Mouse (Mus musculus) natural killer cell, adult 2 months (primary cell): ENCODE measurements around the gene Shcbp1l.

Experiments used
- DNase-seq, 2 experiments: peaks; one replicate each; pipeline ENCODE4 v3.0.0; 2022; ENCODE audit warnings: low spot score in 2 of 2

Shcbp1l gene

DNA sequence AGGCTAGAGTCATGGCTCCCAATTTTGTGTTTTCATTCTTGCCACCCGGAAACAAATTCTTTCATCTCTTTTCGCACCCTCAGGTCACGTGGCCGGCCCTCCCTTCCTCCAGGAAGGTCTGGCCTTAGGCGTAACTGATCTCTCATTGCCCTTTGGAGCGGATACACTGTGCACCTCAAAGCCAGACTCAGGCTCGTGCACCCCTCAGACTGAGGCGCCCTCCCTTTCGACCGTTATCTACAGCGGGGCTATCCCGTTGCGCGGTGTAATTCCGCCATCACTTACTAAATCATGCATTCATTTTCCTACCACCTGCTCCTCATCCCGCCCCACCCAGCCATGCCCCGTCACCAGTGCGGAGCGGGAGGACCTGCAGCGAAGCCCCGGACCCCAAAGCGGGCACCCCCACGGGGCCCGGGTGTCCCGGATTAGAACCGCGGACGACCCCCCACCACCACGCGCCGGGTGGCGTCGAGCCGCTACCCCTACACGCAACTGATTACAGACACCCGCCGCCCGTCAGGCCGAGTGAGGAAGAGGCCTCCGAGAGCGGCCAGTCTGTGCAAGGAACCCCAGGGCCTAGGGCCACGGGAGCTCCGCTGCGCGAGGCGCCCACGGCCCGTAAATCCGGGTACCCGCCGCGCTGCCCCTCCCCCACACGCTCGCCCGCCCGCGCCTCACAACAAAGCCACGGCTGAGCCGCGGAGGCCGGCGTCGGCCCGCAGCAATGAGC is 62.0 kb downstream of the Shcbp1l start:
- DNase-seq, result peak; percentile 72 to 74

DNA sequence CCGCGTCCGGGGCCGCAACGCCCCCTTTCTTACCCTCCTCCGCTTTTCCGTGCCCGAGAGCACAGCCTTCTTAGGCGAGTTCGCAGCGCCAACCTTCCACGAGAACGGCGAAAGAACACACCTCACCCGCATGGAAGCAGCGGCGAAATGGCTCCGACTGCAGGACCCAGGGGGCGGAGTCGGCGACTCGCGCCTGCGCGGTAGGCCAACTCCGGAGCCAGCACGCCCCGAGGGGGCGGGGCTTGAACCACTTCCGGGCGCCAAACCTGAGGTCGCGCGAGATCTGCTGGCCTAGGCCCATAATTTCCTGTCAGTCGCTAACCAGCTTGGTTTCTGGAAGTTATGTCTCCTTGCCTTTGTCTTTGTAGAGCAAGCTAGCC is 62.5 kb downstream of the Shcbp1l start, which contains the start of gene Dhx9:
TSS of gene Dhx9 (minus strand) at position 161 of the 380 bp plus-strand sequence.
- peak; percentile 98 to 99 for DNase-seq

GRCm38 (mm10) chr1:153489132-153489531 is 64.2 kb downstream of the Shcbp1l start:
- DNase-seq, result peak in 1 of 2 experiments; percentile 67

GRCm38 (mm10) chr1:153489540-153489939 is 64.6 kb downstream of the Shcbp1l start:
- DNase-seq, result no peak

DNA sequence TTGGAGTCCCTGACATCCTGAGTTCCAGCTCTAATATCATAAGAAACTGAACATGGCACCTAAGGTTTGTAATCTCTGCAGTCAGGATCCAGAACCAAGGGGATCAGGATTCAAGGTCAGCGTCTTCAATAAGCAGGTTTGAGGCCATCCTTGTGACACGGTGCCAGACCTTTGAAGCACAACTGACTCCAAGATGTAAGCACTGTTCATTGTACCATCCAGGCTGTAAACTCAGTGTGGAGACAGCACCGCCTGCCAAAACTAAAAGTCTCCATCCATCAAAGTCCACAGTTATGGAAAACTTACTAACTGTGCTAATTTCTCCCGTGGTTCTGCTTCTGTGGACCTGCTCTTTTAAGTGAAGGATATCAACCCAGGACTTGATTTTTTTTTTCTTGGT is 65.0 kb downstream of the Shcbp1l start:
- no peak for DNase-seq

- DNase-seq, result no peak
These were observed 66.4 kb downstream of the Shcbp1l start for GRCm38 (mm10) chr1:153491345-153491744.

DNA sequence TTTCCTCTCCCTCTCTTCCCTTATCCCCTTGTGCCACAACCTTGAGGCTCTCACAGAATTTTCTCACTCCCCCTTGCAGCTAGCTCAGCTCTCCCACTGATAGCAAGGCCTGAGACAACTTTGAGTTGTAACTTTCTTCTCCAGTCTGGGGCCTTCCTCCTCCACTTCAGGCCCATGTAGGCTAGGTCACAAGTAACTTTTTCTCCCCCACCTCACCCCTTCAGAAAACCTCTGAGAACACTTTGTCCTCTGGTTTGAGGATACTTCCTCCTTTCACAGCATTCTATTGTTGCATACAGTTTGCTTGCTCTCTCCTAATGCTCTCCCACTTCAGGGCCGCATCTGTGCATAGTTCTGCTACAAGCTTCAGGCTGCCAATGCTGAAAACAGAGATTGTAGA is 66.9 kb downstream of the Shcbp1l start:
- peak in 1 of 2 experiments; percentile 24 for DNase-seq

- DNase-seq, result no peak
These were observed 68.4 kb downstream of the Shcbp1l start for GRCm38 (mm10) chr1:153493338-153493737.

GRCm38 (mm10) chr1:153493931-153494330 is 69.0 kb downstream of the Shcbp1l start:
- DNase-seq, result no peak

DNA sequence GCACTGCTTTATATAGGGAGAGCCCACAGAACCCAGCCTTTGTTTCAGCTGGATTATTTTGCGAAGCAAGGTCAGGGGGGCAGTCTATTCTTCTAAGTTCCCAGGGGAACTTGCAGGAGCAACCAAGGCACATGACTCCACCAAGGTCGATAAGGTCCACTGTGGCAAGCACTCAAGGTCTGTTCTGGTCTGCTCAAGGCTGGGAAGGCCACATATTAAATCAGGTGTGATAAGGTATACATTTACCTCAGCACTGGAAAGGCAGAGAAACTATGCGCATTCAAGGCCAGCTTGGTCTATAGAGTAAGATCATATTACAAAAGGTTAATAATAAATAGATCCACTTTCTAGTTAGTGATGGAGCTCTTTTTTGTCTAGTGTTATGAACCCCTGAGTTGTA is 71.1 kb downstream of the Shcbp1l start:
- DNase-seq, result no peak

- DNase-seq, result no peak
These were observed 75.1 kb downstream of the Shcbp1l start for GRCm38 (mm10) chr1:153500030-153500429.

- DNase-seq, result no peak
These were observed 76.8 kb downstream of the Shcbp1l start for GRCm38 (mm10) chr1:153501644-153502321.
